ENCODE assay signal across 17 mouse cellular contexts in the genomic region with DNA sequence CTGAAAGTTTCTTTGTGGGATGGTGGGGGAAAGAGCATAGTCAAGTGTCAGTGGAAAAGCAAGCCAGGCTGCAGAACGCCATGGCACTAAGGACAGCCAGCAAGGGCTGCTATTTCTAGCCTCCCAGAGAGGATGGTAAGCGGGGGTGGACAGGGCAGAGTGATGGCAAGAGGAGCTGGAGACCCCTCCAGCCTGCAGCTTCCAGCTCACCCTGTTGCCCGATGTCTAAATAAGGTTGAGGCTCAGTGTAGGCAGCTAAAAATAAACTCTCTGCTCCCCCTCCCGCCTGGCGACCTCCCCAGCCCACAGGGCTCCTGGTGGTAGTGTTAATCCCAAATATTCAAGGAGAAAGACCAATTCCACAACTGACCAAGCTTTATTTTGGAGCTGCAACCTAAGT. TPM values are rescaled to one million over a fixed set of nuclear protein-coding genes. Genes with fewer than 3 reads are reported as not detected.
DNase-seq lines count a peak whose midpoint lies in the region; ATAC-seq and TF ChIP-seq lines count a peak whose summit lies in the region.
"Had no signal": no experiment of that assay in that cellular context is flagged by ENCODE, and none has a peak within 500 bp of the region (broad histone marks: within the 10 kb centered on the region; RNA-seq: fewer than 3 reads in every experiment).

No protein-coding gene starts in this region.

- peak; percentile 91 for ATAC-seq in heart, embryonic 15.5 days (replicated peaks; ENCODE audit: insufficient number of reproducible peaks, insufficient read depth, low FRiP score, low read depth)
- ATAC-seq in midbrain, postnatal 0 days (ENCODE audit: low FRiP score), result no peak
- no peak for ATAC-seq in hindbrain, embryonic 13.5 days (ENCODE audit: low FRiP score)
- ATAC-seq: hindbrain, postnatal 0 days; Patski had no signal

- H3K4me1 ChIP-seq in heart, embryonic 15.5 days (replicated peaks), result peaks cover 14% of the 10 kb centered on the region
- no peaks in the 10 kb centered on the region for H3K4me1 ChIP-seq in small intestine, adult 2 months (ENCODE audit: control insufficient read depth, insufficient read depth, insufficient read length, low read length)
- H3K4me1 ChIP-seq in midbrain, postnatal 0 days (ENCODE audit: insufficient read depth, low read length), result no peaks in the 10 kb centered on the region
- no peaks in the 10 kb centered on the region for H3K4me1 ChIP-seq in hindbrain, embryonic 13.5 days (replicated peaks)
- H3K4me1 ChIP-seq: forebrain, embryonic 12.5 days had no signal

- TF ChIP-seq POLR2A in small intestine, adult 2 months (IDR thresholded peaks at IDR 0.05; ENCODE audit: low read depth, low read length), result no peak

- no peak overlapping the region for H3K4me3 ChIP-seq in gastrocnemius, adult 2 months
- H3K4me3 ChIP-seq in heart, embryonic 15.5 days, result no peak overlapping the region
- H3K4me3 ChIP-seq in small intestine, adult 2 months (ENCODE audit: low read depth, low read length), result no peak overlapping the region
- H3K4me3 ChIP-seq in midbrain, postnatal 0 days (ENCODE audit: low read depth, low read length), result no peak overlapping the region
- H3K4me3 ChIP-seq in hindbrain, embryonic 13.5 days, result no peak overlapping the region
- H3K4me3 ChIP-seq: embryonic facial prominence, embryonic 15.5 days; forebrain, embryonic 12.5 days had no signal

- H3K4me2 ChIP-seq in heart, embryonic 15.5 days, result 0 out of 2 replicates have a peak overlapping the region, but pooled peaks have one; percentile 5
- H3K4me2 ChIP-seq in midbrain, postnatal 0 days (ENCODE audit: low read depth, low read length, poor library complexity, severe bottlenecking), result no peak overlapping the region
- H3K4me2 ChIP-seq in hindbrain, embryonic 13.5 days, result no peak overlapping the region
- H3K4me2 ChIP-seq: embryonic facial prominence, embryonic 15.5 days; forebrain, embryonic 12.5 days had no signal

- H3K27ac ChIP-seq in gastrocnemius, adult 2 months, result peak overlapping the region; percentile 90
- H3K27ac ChIP-seq in heart, embryonic 15.5 days, result peak overlapping the region; percentile 96
- 0 out of 2 replicates have a peak overlapping the region, but pooled peaks have one; percentile 10 for H3K27ac ChIP-seq in small intestine, adult 2 months (ENCODE audit: insufficient read depth, low read depth, low read length)
- H3K27ac ChIP-seq in midbrain, postnatal 0 days (ENCODE audit: low read depth, low read length), result no peak overlapping the region
- no peak overlapping the region for H3K27ac ChIP-seq in hindbrain, embryonic 13.5 days
- H3K27ac ChIP-seq: embryonic facial prominence, embryonic 15.5 days; forebrain, embryonic 12.5 days; hindbrain, postnatal 0 days had no signal

- H3K9ac ChIP-seq in heart, embryonic 15.5 days, result no peak overlapping the region
- no peak overlapping the region for H3K9ac ChIP-seq in midbrain, postnatal 0 days (replicated peaks; ENCODE audit: low read length, poor library complexity, severe bottlenecking)
- H3K9ac ChIP-seq in hindbrain, embryonic 13.5 days, result no peak overlapping the region
- H3K9ac ChIP-seq: embryonic facial prominence, embryonic 15.5 days; forebrain, embryonic 12.5 days had no signal

- DNase-seq in gastrocnemius, adult 2 months, result peak; percentile 74
- no peak for DNase-seq in gastrocnemius, postnatal 4 days (ENCODE audit: low spot score in 2 of 2)
- DNase-seq in gastrocnemius, postnatal 25 days, result peak; percentile 48
- no peak for DNase-seq in midbrain, postnatal 0 days (ENCODE audit: low spot score)
- no peak for DNase-seq in adrenal gland, adult 8-10 months
- DNase-seq: cerebellum, adult 11-12 months; kidney, adult 18-20 months; midbrain, embryonic 14.5 days; right cerebral cortex, postnatal 25 days; thymus, postnatal 25 days had no signal

- H3K36me3 ChIP-seq in heart, embryonic 15.5 days, result no peaks in the 10 kb centered on the region
- no peaks in the 10 kb centered on the region for H3K36me3 ChIP-seq in small intestine, adult 2 months (ENCODE audit: control insufficient read depth, insufficient read depth, low read length)
- no peaks in the 10 kb centered on the region for H3K36me3 ChIP-seq in midbrain, postnatal 0 days (ENCODE audit: insufficient read depth, low read length)
- H3K36me3 ChIP-seq in hindbrain, embryonic 13.5 days, result no peaks in the 10 kb centered on the region
- H3K36me3 ChIP-seq: embryonic facial prominence, embryonic 15.5 days; forebrain, embryonic 12.5 days had no signal

- intact Hi-C loops in gastrocnemius, adult 2 months (cut with DNase I), result no loop called here

- WGBS in heart, embryonic 15.5 days, result 20% methylated on average over 5 of the region's 5 CpGs
- 69% methylated on average over 5 of the region's 5 CpGs for WGBS in small intestine, adult 2 months
- 61% methylated on average over 5 of the region's 5 CpGs for WGBS in midbrain, postnatal 0 days
- 68% methylated on average over 5 of the region's 5 CpGs for WGBS in hindbrain, embryonic 13.5 days

- no peak for TF ChIP-seq CTCF in gastrocnemius, adult 2 months (IDR thresholded peaks at IDR 0.05)
- no peak for TF ChIP-seq CTCF in small intestine, adult 2 months (IDR thresholded peaks at IDR 0.05; ENCODE audit: extremely low read depth, insufficient read length, insufficient replicate concordance, low read depth, low read length)
- no peak for TF ChIP-seq CTCF in midbrain, postnatal 0 days (IDR thresholded peaks at IDR 0.05)

- H3K9me3 ChIP-seq in heart, embryonic 15.5 days (replicated peaks), result no peaks in the 10 kb centered on the region
- no peaks in the 10 kb centered on the region for H3K9me3 ChIP-seq in midbrain, postnatal 0 days (ENCODE audit: low read length)
- no peaks in the 10 kb centered on the region; the same call in 1 of the 2 replicates for H3K9me3 ChIP-seq in hindbrain, embryonic 13.5 days
- H3K9me3 ChIP-seq: embryonic facial prominence, embryonic 15.5 days; forebrain, embryonic 12.5 days had no signal

- no peaks in the 10 kb centered on the region for H3K27me3 ChIP-seq in heart, embryonic 15.5 days
- H3K27me3 ChIP-seq in small intestine, adult 2 months (ENCODE audit: control insufficient read depth, insufficient read depth, low read length), result no peaks in the 10 kb centered on the region
- H3K27me3 ChIP-seq in midbrain, postnatal 0 days (ENCODE audit: insufficient read depth, low read length), result no peaks in the 10 kb centered on the region
- H3K27me3 ChIP-seq in hindbrain, embryonic 13.5 days, result 0 out of 2 replicates have a peak, but pooled peaks cover 2% of the 10 kb centered on the region
- H3K27me3 ChIP-seq: embryonic facial prominence, embryonic 15.5 days; forebrain, embryonic 12.5 days; Patski had no signal

RNA-seq across cellular contexts. Expression of a gene that starts 7.5 kb away (rescaled TPM):
- 1 to 10 TPM; 3.6 to 3.9 TPM for total RNA-seq in gastrocnemius, adult 2 months (2021)
- 10 to 100 TPM; 13.2 to 17.9 TPM for total RNA-seq in gastrocnemius, postnatal 4 days (2021)
- 1 to 10 TPM; 5.9 to 6.2 TPM for total RNA-seq in gastrocnemius, postnatal 25 days (2021)
- 17.6 and 21.4 TPM in 2 replicates for polyA plus RNA-seq in heart, embryonic 15.5 days (2015; fragmentation: Nextera tagmentation; extraction: Ambion mirVana)
- 1.1 and 1.7 TPM in 2 replicates for polyA plus RNA-seq in small intestine, adult 2 months (2012; rRNA removed)
- total RNA-seq in midbrain, postnatal 0 days (2014; rRNA removed), result 0.33 and 2.2 TPM in 2 replicates
- 0.39 and 0.52 TPM in 2 replicates for polyA plus RNA-seq in midbrain, postnatal 0 days (2015; fragmentation: Nextera tagmentation; extraction: Ambion mirVana)
- total RNA-seq in adrenal gland, adult 8-10 months (2022), result 1 to 10 TPM; 3.9 to 7.5 (median 4.5) TPM
- polyA plus RNA-seq in hindbrain, embryonic 13.5 days (2015; fragmentation: Nextera tagmentation; extraction: Ambion mirVana), result 0.22 and 0.31 TPM in 2 replicates
- total RNA-seq: hindbrain, postnatal 0 days had no signal
- polyA plus RNA-seq: Patski had no signal

RNA-seq across cellular contexts. Expression of a gene that starts 12.5 kb away (rescaled TPM):
- 1 to 10 TPM; 6.5 to 6.7 TPM for total RNA-seq in gastrocnemius, adult 2 months (2021)
- 10 to 100 TPM; 15.4 to 15.8 TPM for total RNA-seq in gastrocnemius, postnatal 4 days (2021)
- total RNA-seq in gastrocnemius, postnatal 25 days (2021), result 1 to 10 TPM; 5.4 to 8.7 TPM
- 33.6 and 40.7 TPM in 2 replicates for polyA plus RNA-seq in heart, embryonic 15.5 days (2015; fragmentation: Nextera tagmentation; extraction: Ambion mirVana)
- 16.6 and 24.2 TPM in 2 replicates for polyA plus RNA-seq in small intestine, adult 2 months (2012; rRNA removed)
- 31.5 and 46.4 TPM in 2 replicates for total RNA-seq in midbrain, postnatal 0 days (2014; rRNA removed)
- 50.0 and 55.7 TPM in 2 replicates for polyA plus RNA-seq in midbrain, postnatal 0 days (2015; fragmentation: Nextera tagmentation; extraction: Ambion mirVana)
- 100 to 1,000 TPM; 254 to 285 (median 274) TPM for total RNA-seq in adrenal gland, adult 8-10 months (2022)
- 19.2 and 20.3 TPM in 2 replicates for polyA plus RNA-seq in hindbrain, embryonic 13.5 days (2015; fragmentation: Nextera tagmentation; extraction: Ambion mirVana)

RNA-seq across cellular contexts. Expression of a gene that starts 52.2 kb away (rescaled TPM):
- 100 to 1,000 TPM; 166 to 187 TPM for total RNA-seq in gastrocnemius, adult 2 months (2021)
- total RNA-seq in gastrocnemius, postnatal 4 days (2021), result 100 to 1,000 TPM; 466 to 474 TPM
- 100 to 1,000 TPM; 180 to 209 TPM for total RNA-seq in gastrocnemius, postnatal 25 days (2021)
- 315 and 367 TPM in 2 replicates for polyA plus RNA-seq in heart, embryonic 15.5 days (2015; fragmentation: Nextera tagmentation; extraction: Ambion mirVana)
- 23.1 and 30.1 TPM in 2 replicates for polyA plus RNA-seq in small intestine, adult 2 months (2012; rRNA removed)
- 48.2 and 51.5 TPM in 2 replicates for total RNA-seq in midbrain, postnatal 0 days (2014; rRNA removed)
- polyA plus RNA-seq in midbrain, postnatal 0 days (2015; fragmentation: Nextera tagmentation; extraction: Ambion mirVana), result 37.6 and 39.3 TPM in 2 replicates
- 100 to 1,000 TPM; 121 to 184 (median 133) TPM for total RNA-seq in adrenal gland, adult 8-10 months (2022)
- polyA plus RNA-seq in hindbrain, embryonic 13.5 days (2015; fragmentation: Nextera tagmentation; extraction: Ambion mirVana), result 59.3 and 61.1 TPM in 2 replicates

Comparison
In these comparisons a context has a peak if more than half of its experiments do, and no peak if none do; other contexts are left out.
1. DNase-seq: peak in gastrocnemius, adult 2 months (single experiment) and gastrocnemius, postnatal 25 days (single experiment); none in gastrocnemius, postnatal 4 days (0 of 2), midbrain, postnatal 0 days (single experiment) and adrenal gland, adult 8-10 months (single experiment).
2. H3K27ac ChIP-seq: peak in gastrocnemius, adult 2 months (single experiment), heart, embryonic 15.5 days (single experiment) and small intestine, adult 2 months (single experiment); none in midbrain, postnatal 0 days (single experiment) and hindbrain, embryonic 13.5 days (single experiment).